Mouse (Mus musculus) thymus, adult 2 months (tissue): ENCODE measurements around the gene Ccdc106. TPM values are rescaled to one million over a fixed set of nuclear protein-coding genes. Genes with fewer than 3 reads are reported as not detected.

ENCODE experiments used
- DNase-seq: peaks from one replicate; pipeline ENCODE4 v3.0.0; 2021
- H3K27ac ChIP-seq: fragments of 200-500 bp; 2 replicates; pipeline ENCODE4 v1.5.1; 2012; ENCODE audit warnings: low read length, control low read depth; ENCODE audit not compliant: control insufficient read depth, insufficient read depth
- H3K27me3 ChIP-seq: fragments of 200-500 bp; 2 replicates; pipeline ENCODE4 v1.6.1; 2012; ENCODE audit warnings: mild to moderate bottlenecking, low read length, moderate library complexity, mixed read lengths; ENCODE audit not compliant: control insufficient read depth, insufficient read depth
- H3K36me3 ChIP-seq: fragments of 200-500 bp; 2 replicates; pipeline ENCODE4 v1.6.1; 2012; ENCODE audit warnings: mild to moderate bottlenecking, low read length, moderate library complexity; ENCODE audit not compliant: control insufficient read depth, insufficient read depth
- H3K4me1 ChIP-seq: fragments of 200-500 bp; replicated peaks from 2 replicates; pipeline ENCODE4 v1.6.1; 2012; ENCODE audit warnings: low read length; ENCODE audit not compliant: control insufficient read depth, insufficient read depth
- H3K4me3 ChIP-seq: fragments of 200-500 bp; 2 replicates; pipeline ENCODE4 v1.5.1; 2012; ENCODE audit warnings: mild to moderate bottlenecking, low read length, control low read depth, moderate library complexity; ENCODE audit not compliant: control insufficient read depth, insufficient read depth
- CTCF ChIP-seq: fragments of 200-500 bp; IDR thresholded peaks from 2 replicates; pipeline ENCODE4 v1.5.1; 2012; ENCODE audit warnings: mild to moderate bottlenecking, control low read depth, low read length, moderate library complexity, borderline replicate concordance; ENCODE audit not compliant: control insufficient read depth, poor library complexity, insufficient read depth; ENCODE audit errors: extremely low read depth
- POLR2A ChIP-seq: fragments of 200-500 bp; IDR thresholded peaks from 2 replicates; pipeline ENCODE4 v1.6.1; 2012; ENCODE audit warnings: mild to moderate bottlenecking, low read length, control low read depth, moderate library complexity; ENCODE audit not compliant: control insufficient read depth, poor library complexity, insufficient read depth; ENCODE audit errors: extremely low read depth
- WGBS: fragments of 180-500 bp; shearing (Covaris S2); methylation state at CpG from one replicate; pipeline ENCODE4 v1.1.7; 2018; 5-methylcytosine and 5-hydroxymethylcytosine counted together
- polyA plus RNA-seq: library from polyadenylated mRNA; depleted of rRNA; stranded (reverse); fragments of >200 nt; gene quantifications from 2 replicates; pipeline ENCODE4 v1.2.3, GENCODE M21; 2012; rRNA removed

Gene Ccdc106
- polyA plus RNA-seq, 1 experiment = 0.97 TPM

- no peak for TF ChIP-seq POLR2A
- no peak for TF ChIP-seq CTCF
- Histone ChIP-seq H3K27ac (no peak overlapping the region), H3K27me3 (no peaks in the 10 kb centered on the region), H3K36me3 (peaks cover 24% of the 10 kb centered on the region), H3K4me3 (no peak overlapping the region), H3K4me1 (peaks cover 5% of the 10 kb centered on the region; the same call in 1 of the 2 replicates)
- 88% methylated on average over 3 of the region's 3 CpGs for WGBS
- DNase-seq = no peak
Measured at GRCm38 (mm10) chr7:5099796-5100195, 79.4 kb downstream of the Ccdc106 start.

- no peak for TF ChIP-seq POLR2A
- no peak for TF ChIP-seq CTCF
- Histone ChIP-seq H3K4me3 (no peak overlapping the region), H3K4me1 (peaks cover 5% of the 10 kb centered on the region; the same call in 1 of the 2 replicates), H3K27me3 (no peaks in the 10 kb centered on the region), H3K27ac (no peak overlapping the region), H3K36me3 (peaks cover 14% of the 10 kb centered on the region)
- WGBS = 6% methylated on average over 10 of the region's 10 CpGs
- DNase-seq = no peak
Measured at GRCm38 (mm10) chr7:5101066-5101663, 80.8 kb downstream of the Ccdc106 start.

GRCm38 (mm10) chr7:5102564-5102963 is 82.2 kb downstream of the Ccdc106 start:
- H3K27me3 ChIP-seq = no peaks in the 10 kb centered on the region
- 84% methylated on average over 2 of the region's 2 CpGs for WGBS
- TF ChIP-seq POLR2A = no peak
- TF ChIP-seq CTCF = no peak
- DNase-seq = no peak
- no peak overlapping the region for H3K4me3 ChIP-seq
- H3K36me3 ChIP-seq = 0 out of 2 replicates have a peak, but pooled peaks cover 4% of the 10 kb centered on the region
- peaks cover 5% of the 10 kb centered on the region; the same call in 1 of the 2 replicates for H3K4me1 ChIP-seq
- no peak overlapping the region for H3K27ac ChIP-seq

- DNase-seq = no peak
- no peak overlapping the region for H3K4me3 ChIP-seq
- no peak overlapping the region for H3K27ac ChIP-seq
- 89% methylated on average over 4 of the region's 4 CpGs for WGBS
- no peaks in the 10 kb centered on the region for H3K4me1 ChIP-seq
- TF ChIP-seq CTCF (no peak), POLR2A (no peak)
- H3K36me3 ChIP-seq = no peaks in the 10 kb centered on the region
- no peaks in the 10 kb centered on the region for H3K27me3 ChIP-seq
Measured at GRCm38 (mm10) chr7:5108272-5108671, 87.9 kb downstream of the Ccdc106 start.

DNA sequence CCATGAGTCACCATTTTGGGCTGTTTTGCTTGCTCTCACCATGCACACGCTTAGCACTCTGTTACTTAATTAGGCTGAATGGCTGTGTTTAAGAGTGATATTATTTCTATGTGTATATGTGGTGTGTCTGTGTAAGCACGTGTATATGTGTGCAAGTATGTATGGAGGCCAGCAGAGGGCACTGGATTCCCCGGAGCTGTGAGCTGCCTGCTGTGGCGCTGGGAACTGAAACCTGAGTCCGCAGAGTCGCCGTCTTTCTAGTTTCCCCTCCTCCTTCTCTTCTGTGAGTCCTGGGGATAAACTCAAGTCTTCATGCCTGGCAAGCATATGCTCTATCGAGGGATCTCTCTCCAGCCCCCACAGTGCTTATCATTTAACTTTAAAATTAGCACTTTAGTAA is 88.9 kb downstream of the Ccdc106 start:
- H3K27ac ChIP-seq = no peak overlapping the region
- H3K36me3 ChIP-seq = no peaks in the 10 kb centered on the region
- DNase-seq = no peak
- WGBS = 92% methylated on average over 8 of the region's 8 CpGs
- H3K27me3 ChIP-seq = no peaks in the 10 kb centered on the region
- no peak overlapping the region for H3K4me3 ChIP-seq
- no peaks in the 10 kb centered on the region for H3K4me1 ChIP-seq
- TF ChIP-seq CTCF (no peak), POLR2A (no peak)

Other genes with a start within 250 kb of the Ccdc106 start
- gene Fam71e2, start 249.3 kb upstream of the Ccdc106 start, polyA plus RNA-seq = 0.11 TPM in 1 of 2 replicates, not detected in the other
- gene Il11, start 237.7 kb upstream of the Ccdc106 start, polyA plus RNA-seq = 0.13 and 0.32 TPM in 2 replicates
- not detected in 2 replicates for gene Tmem190, start 237.6 kb upstream of the Ccdc106 start, polyA plus RNA-seq
- 18.1 and 23.5 TPM in 2 replicates for gene Tmem238, start 230.9 kb upstream of the Ccdc106 start, polyA plus RNA-seq
- gene Rpl28, start 227.7 kb upstream of the Ccdc106 start, polyA plus RNA-seq = 367 and 512 TPM in 2 replicates
- 970 and 1,071 TPM in 2 replicates for gene Ube2s, start 208.0 kb upstream of the Ccdc106 start, polyA plus RNA-seq
- 0.48 and 0.74 TPM in 2 replicates for gene Shisa7, start 175.9 kb upstream of the Ccdc106 start, polyA plus RNA-seq
- gene Isoc2b, start 150.3 kb upstream of the Ccdc106 start, polyA plus RNA-seq = 21.8 and 23.6 TPM in 2 replicates
- 20.3 and 20.5 TPM in 2 replicates for gene Isoc2a, start 143.4 kb upstream of the Ccdc106 start, polyA plus RNA-seq
- gene Gm36210, start 114.0 kb upstream of the Ccdc106 start, polyA plus RNA-seq = 0.15 and 0.17 TPM in 2 replicates
- gene Zfp628, start 105.3 kb upstream of the Ccdc106 start, polyA plus RNA-seq = 40.2 and 51.2 TPM in 2 replicates
- gene Nat14, start 98.5 kb upstream of the Ccdc106 start, polyA plus RNA-seq = 4.4 and 5.9 TPM in 2 replicates
- gene Ssc5d, start 94.8 kb upstream of the Ccdc106 start, polyA plus RNA-seq = 1.0 and 1.1 TPM in 2 replicates
- 1.5 and 5.4 TPM in 2 replicates for gene Sbk2, start 56.1 kb upstream of the Ccdc106 start, polyA plus RNA-seq
- 0.36 and 3.7 TPM in 2 replicates for gene Sbk3, start 49.4 kb upstream of the Ccdc106 start, polyA plus RNA-seq
- gene Zfp579, start 24.4 kb upstream of the Ccdc106 start, polyA plus RNA-seq = 125 and 133 TPM in 2 replicates
- gene Zfp524, start 6.1 kb upstream of the Ccdc106 start, polyA plus RNA-seq = 52.2 and 54.6 TPM in 2 replicates
- gene Fiz1, start 5.9 kb upstream of the Ccdc106 start, polyA plus RNA-seq = 79.3 and 85.2 TPM in 2 replicates
- gene Gm44973, start 5.1 kb upstream of the Ccdc106 start, polyA plus RNA-seq = not detected in 2 replicates
- 105 and 120 TPM in 2 replicates for gene Zfp865, start 177 bp upstream of the Ccdc106 start, polyA plus RNA-seq
- gene 4632433K11Rik, start 13.6 kb downstream of the Ccdc106 start, polyA plus RNA-seq = not detected in 2 replicates
- gene Zfp784, start 17.9 kb downstream of the Ccdc106 start, polyA plus RNA-seq = 5.2 and 6.3 TPM in 2 replicates
- gene Zfp580, start 31.0 kb downstream of the Ccdc106 start, polyA plus RNA-seq = 29.9 and 42.3 TPM in 2 replicates
- 437 and 438 TPM in 2 replicates for gene U2af2, start 41.6 kb downstream of the Ccdc106 start, polyA plus RNA-seq
- gene Epn1, start 59.7 kb downstream of the Ccdc106 start, polyA plus RNA-seq = 230 and 280 TPM in 2 replicates
- not detected in 2 replicates for gene Rfpl4, start 96.4 kb downstream of the Ccdc106 start, polyA plus RNA-seq
- gene Rasl2-9, start 105.4 kb downstream of the Ccdc106 start, polyA plus RNA-seq = 0.17 and 0.39 TPM in 2 replicates
- not detected in 2 replicates for gene Vmn1r55, start 129.1 kb downstream of the Ccdc106 start, polyA plus RNA-seq
- not detected in 2 replicates for gene Vmn1r56, start 176.2 kb downstream of the Ccdc106 start, polyA plus RNA-seq
- not detected in 2 replicates for gene Vmn1r57, start 197.9 kb downstream of the Ccdc106 start, polyA plus RNA-seq